In genomic region chr8:12756391-12757157, GRCm38 (mm10) we compare ENCODE assay signal across 9 mouse cellular contexts. TPM values are rescaled to one million over a fixed set of nuclear protein-coding genes. Genes with fewer than 3 reads are reported as not detected.
A peak's percentile ranks its signal among the peaks of the same experiment; 100 is the strongest.
DNase-seq lines count a peak whose midpoint lies in the region; ATAC-seq and TF ChIP-seq lines count a peak whose summit lies in the region.
"Had no signal": no experiment of that assay in that cellular context is flagged by ENCODE, and none has a peak within 500 bp of the region (broad histone marks: within the 10 kb centered on the region; RNA-seq: fewer than 3 reads in every experiment).

TSS of gene Atp11a (plus strand) at chr8:12757014.

- peak within 1 kb of the TSS; percentile 88 for H3K4me3 ChIP-seq in embryonic facial prominence, embryonic 10.5 days
- H3K4me3 ChIP-seq in heart, adult 2 months: peak within 1 kb of the TSS; percentile 94
- H3K4me3 ChIP-seq in kidney, adult 2 months (ENCODE audit: insufficient read depth, low read depth, low read length): peak within 1 kb of the TSS; percentile 58
- H3K4me3 ChIP-seq in limb, embryonic 12.5 days (replicated peaks): peak within 1 kb of the TSS; percentile 83
- H3K4me3 ChIP-seq in midbrain, embryonic 13.5 days (replicated peaks): peak within 1 kb of the TSS; percentile 88

- H3K4me2 ChIP-seq in limb, embryonic 12.5 days: peak within 1 kb of the TSS; percentile 86
- peak within 1 kb of the TSS; percentile 89 for H3K4me2 ChIP-seq in midbrain, embryonic 13.5 days (replicated peaks)

- peak within 1 kb of the TSS; percentile 84 for H3K27ac ChIP-seq in embryonic facial prominence, embryonic 10.5 days (replicated peaks)
- peak within 1 kb of the TSS; percentile 81 for H3K27ac ChIP-seq in heart, adult 2 months
- peak within 1 kb of the TSS; percentile 92 for H3K27ac ChIP-seq in kidney, adult 2 months (ENCODE audit: insufficient read depth, low read depth, low read length)
- H3K27ac ChIP-seq in limb, embryonic 12.5 days: 0 out of 2 replicates have a peak within 1 kb of the TSS, but pooled peaks have one; percentile 12
- peak within 1 kb of the TSS; percentile 74 for H3K27ac ChIP-seq in midbrain, embryonic 13.5 days

- H3K4me1 ChIP-seq in embryonic facial prominence, embryonic 10.5 days: peaks cover 23% of the 10 kb centered on the region
- peaks cover 2% of the 10 kb centered on the region; the same call in 1 of the 2 replicates for H3K4me1 ChIP-seq in heart, adult 2 months (ENCODE audit: control insufficient read depth, insufficient read depth, low read length)
- peaks cover 19% of the 10 kb centered on the region; the same call in 1 of the 2 replicates for H3K4me1 ChIP-seq in kidney, adult 2 months (ENCODE audit: control insufficient read depth, insufficient read depth, low read length)
- H3K4me1 ChIP-seq in limb, embryonic 12.5 days (replicated peaks): peaks cover 33% of the 10 kb centered on the region
- peaks cover 23% of the 10 kb centered on the region for H3K4me1 ChIP-seq in midbrain, embryonic 13.5 days (replicated peaks)

- peak; percentile 63 for ATAC-seq in limb, embryonic 12.5 days (ENCODE audit: insufficient number of reproducible peaks, insufficient read depth, low FRiP score, low TSS enrichment, low read depth)
- ATAC-seq in midbrain, embryonic 13.5 days: peak; percentile 91

- 0 out of 2 replicates have a peak, but pooled peaks cover under 1% of the 10 kb centered on the region for H3K36me3 ChIP-seq in embryonic facial prominence, embryonic 10.5 days (replicated peaks)
- H3K36me3 ChIP-seq in heart, adult 2 months (ENCODE audit: control insufficient read depth, insufficient read depth, low read length): no peaks in the 10 kb centered on the region
- H3K36me3 ChIP-seq in kidney, adult 2 months (ENCODE audit: control insufficient read depth, insufficient read depth, low read length): no peaks in the 10 kb centered on the region
- no peaks in the 10 kb centered on the region for H3K36me3 ChIP-seq in limb, embryonic 12.5 days
- no peaks in the 10 kb centered on the region for H3K36me3 ChIP-seq in midbrain, embryonic 13.5 days
- H3K36me3 ChIP-seq: G1E had no signal

- no peaks in the 10 kb centered on the region for H3K9me3 ChIP-seq in embryonic facial prominence, embryonic 10.5 days
- H3K9me3 ChIP-seq in limb, embryonic 12.5 days: no peaks in the 10 kb centered on the region
- H3K9me3 ChIP-seq in midbrain, embryonic 13.5 days: no peaks in the 10 kb centered on the region
- H3K9me3 ChIP-seq: G1E had no signal

- no peaks in the 10 kb centered on the region for H3K79me2 ChIP-seq in heart, adult 2 months (replicated peaks; ENCODE audit: control insufficient read depth, insufficient read depth, low read length)

- no peak for TF ChIP-seq CTCF in heart, adult 2 months (IDR thresholded peaks at IDR 0.05)
- no peak for TF ChIP-seq CTCF in kidney, adult 2 months (conservative IDR thresholded peaks at IDR 0.05; ENCODE audit: insufficient read depth, insufficient read length, low read depth, low read length)

- TF ChIP-seq POLR2A in heart, adult 2 months (IDR thresholded peaks at IDR 0.05; ENCODE audit: insufficient read depth, low read depth, low read length): peak; percentile 49; the same call in 1 of the 2 replicates
- no peak for TF ChIP-seq POLR2A in kidney, adult 2 months (IDR thresholded peaks at IDR 0.05; ENCODE audit: low read depth, low read length)

- peaks cover 30% of the 10 kb centered on the region for H3K27me3 ChIP-seq in embryonic facial prominence, embryonic 10.5 days (replicated peaks; ENCODE audit: low read depth, poor library complexity, severe bottlenecking)
- H3K27me3 ChIP-seq in heart, adult 2 months (ENCODE audit: control insufficient read depth, insufficient read depth, low read length): no peaks in the 10 kb centered on the region
- H3K27me3 ChIP-seq in kidney, adult 2 months (replicated peaks; ENCODE audit: control insufficient read depth, insufficient read depth, low read length): no peaks in the 10 kb centered on the region
- H3K27me3 ChIP-seq in limb, embryonic 12.5 days: peaks cover 17% of the 10 kb centered on the region; the same call in 1 of the 2 replicates
- peaks cover 3% of the 10 kb centered on the region; the same call in 1 of the 2 replicates for H3K27me3 ChIP-seq in midbrain, embryonic 13.5 days

- intact Hi-C loops in heart, adult 2 months (cut with DNase I): loop anchor here (2.0 to 10.0 kb wide), 3 partner anchors 348 to 532 kb away; partner anchors contain the start of genes Cul4a, Dcun1d2, Pcid2 and Tmco3

- H3K9ac ChIP-seq in heart, adult 2 months (ENCODE audit: low read depth, low read length): peak within 1 kb of the TSS; percentile 81
- H3K9ac ChIP-seq in limb, embryonic 12.5 days (replicated peaks): peak within 1 kb of the TSS; percentile 84
- peak within 1 kb of the TSS; percentile 90 for H3K9ac ChIP-seq in midbrain, embryonic 13.5 days (replicated peaks)

- no peak for TF ChIP-seq EP300 in heart, adult 2 months (IDR thresholded peaks at IDR 0.05; ENCODE audit: insufficient read depth, low read depth, low read length)

- DNase-seq in spleen, adult 18-20 months: peak; percentile 22 to 41
- no peak for DNase-seq in spleen, adult 12 weeks (ENCODE audit: low spot score)
- peak; percentile 77 for DNase-seq in embryonic facial prominence, embryonic 10.5 days (ENCODE audit: low spot score)
- DNase-seq in heart, adult 2 months: peak; percentile 87 to 89
- peak; percentile 81 for DNase-seq in kidney, adult 2 months
- peak; percentile 25 to 67 for DNase-seq in spleen, postnatal 4 days (ENCODE audit: low spot score in 2 of 2)

- whole genome bisulfite sequencing in embryonic facial prominence, embryonic 10.5 days: 2% methylated on average over 61 of the region's 62 CpGs
- 2% methylated on average over 38 of the region's 62 CpGs for WGBS in heart, adult 2 months
- WGBS in kidney, adult 2 months: 3% methylated on average over 57 of the region's 62 CpGs
- under 1% methylated on average over 54 of the region's 62 CpGs for WGBS in limb, embryonic 12.5 days
- under 1% methylated on average over 37 of the region's 62 CpGs for WGBS in midbrain, embryonic 13.5 days

RNA-seq across cellular contexts. Expression of gene Atp11a, which starts in this region (rescaled TPM):
- polyA plus RNA-seq in embryonic facial prominence, embryonic 10.5 days (2016; fragmentation: Nextera tagmentation; extraction: Ambion mirVana): 9.8 and 10.2 TPM in 2 replicates
- total RNA-seq in heart, adult 2 months (2021): 10 to 100 TPM; 79.5 to 80.1 TPM
- 56.0 and 88.5 TPM in 2 replicates for polyA plus RNA-seq in heart, adult 2 months (2012; rRNA removed)
- 176 and 271 TPM in 2 replicates for polyA plus RNA-seq in kidney, adult 2 months (2012; rRNA removed)
- 18.1 and 18.3 TPM in 2 replicates for polyA plus RNA-seq in limb, embryonic 12.5 days (2016; fragmentation: Nextera tagmentation; extraction: Ambion mirVana)
- polyA plus RNA-seq in midbrain, embryonic 13.5 days (2015; fragmentation: Nextera tagmentation; extraction: Ambion mirVana): 9.9 and 10.3 TPM in 2 replicates
- polyA plus RNA-seq: G1E had no signal

Comparison
In these comparisons a context has a peak if more than half of its experiments do, and no peak if none do; other contexts are left out.
1. H3K27ac ChIP-seq: peak in every context shown above with its lines; median percentile 92 in kidney, adult 2 months; 84 in embryonic facial prominence, embryonic 10.5 days; 81 in heart, adult 2 months; 74 in midbrain, embryonic 13.5 days; 12 in limb, embryonic 12.5 days.